Mouse (Mus musculus) ES-E14 (cell line): ENCODE measurements around the gene Itga6. TPM values are rescaled to one million over a fixed set of nuclear protein-coding genes. Genes with fewer than 3 reads are reported as not detected.

Source experiments
- DNase-seq: peaks from one replicate; pipeline ENCODE4 v3.0.0-alpha.2; 2013; ENCODE audit warnings: low read depth, low spot score
- H3K27ac ChIP-seq: 2 replicates; pipeline ENCODE4 v1.5.1; 2012; ENCODE audit warnings: low read depth, mild to moderate bottlenecking, low read length, moderate library complexity, mixed read lengths; ENCODE audit not compliant: poor library complexity, insufficient read depth, severe bottlenecking
- H3K36me3 ChIP-seq: 2 replicates; pipeline ENCODE4 v1.6.1; 2012; ENCODE audit warnings: mild to moderate bottlenecking, low read length, moderate library complexity, mixed read lengths; ENCODE audit not compliant: control insufficient read depth, poor library complexity, insufficient read depth, severe bottlenecking
- H3K4me1 ChIP-seq, 2 experiments: fragments of 150-350 bp in 1 of 2; sonication (generic) in 1 of 2; 2 replicates each; pipeline ENCODE4 v1.6.1; 2012; ENCODE audit warnings: low read length in 2 of 2, mild to moderate bottlenecking in 1 of 2, mixed read lengths in 1 of 2; ENCODE audit not compliant: control insufficient read depth in 2 of 2, insufficient read depth in 2 of 2, poor library complexity in 1 of 2
- H3K4me3 ChIP-seq, 2 experiments: fragments of 150-350 bp in 1 of 2; sonication (generic) in 1 of 2; 2 replicates each; pipeline ENCODE4 v1.5.1; 2012; ENCODE audit warnings: low read length in 2 of 2, low read depth in 1 of 2, mild to moderate bottlenecking in 1 of 2, mixed read lengths in 1 of 2; ENCODE audit not compliant: insufficient read depth in 1 of 2, poor library complexity in 1 of 2, severe bottlenecking in 1 of 2
- H3K9ac ChIP-seq: 2 replicates; pipeline ENCODE4 v1.6.1; 2012; ENCODE audit warnings: low read depth, mild to moderate bottlenecking, low read length, mixed read lengths; ENCODE audit not compliant: poor library complexity, insufficient read depth, severe bottlenecking
- H3K9me3 ChIP-seq: fragments of 150-350 bp; sonication (generic); 2 replicates; pipeline ENCODE4 v1.6.1; 2012; ENCODE audit warnings: low read depth, mild to moderate bottlenecking, low read length; ENCODE audit not compliant: control insufficient read depth, insufficient read depth
- CHD2 ChIP-seq: IDR thresholded peaks from 2 replicates; pipeline ENCODE4 v1.6.1; 2014; ENCODE audit warnings: mild to moderate bottlenecking, low read depth, low read length, inconsistent platforms
- HCFC1 ChIP-seq: IDR thresholded peaks from 2 replicates; pipeline ENCODE4 v1.6.1; 2012; ENCODE audit warnings: low read length, inconsistent platforms, borderline replicate concordance; ENCODE audit not compliant: insufficient read depth
- MAFK ChIP-seq: IDR thresholded peaks from 2 replicates; pipeline ENCODE4 v1.6.1; 2014; ENCODE audit warnings: mild to moderate bottlenecking, low read depth, low read length, inconsistent platforms; ENCODE audit not compliant: insufficient read depth
- ZC3H11A ChIP-seq: IDR thresholded peaks from 2 replicates; pipeline ENCODE4 v1.6.1; 2012; ENCODE audit warnings: low read depth, mild to moderate bottlenecking, inconsistent platforms, low read length, borderline replicate concordance
- ZNF384 ChIP-seq: IDR thresholded peaks from 2 replicates; pipeline ENCODE4 v1.6.1; 2012; ENCODE audit warnings: low read depth, low read length, inconsistent platforms
- in situ Hi-C, 2 experiments: fragments of 600-800 bp; cut with MboI; formaldehyde crosslinking; loops; one replicate each; pipeline ENCODE4 v1.15.1; 2025; ENCODE audit warnings: low sequenced_read_pairs in 2 of 2, inconsistent platforms in 1 of 2; ENCODE audit not compliant: unreplicated experiment in 2 of 2
- total RNA-seq: library from RNA; depleted of rRNA; stranded (reverse); fragments of 300-350 nt; gene quantifications from 2 replicates; pipeline ENCODE4 v1.2.3, GENCODE M21; 2012

Itga6 gene
- total RNA-seq, 1 experiment, result 169 TPM

DNA sequence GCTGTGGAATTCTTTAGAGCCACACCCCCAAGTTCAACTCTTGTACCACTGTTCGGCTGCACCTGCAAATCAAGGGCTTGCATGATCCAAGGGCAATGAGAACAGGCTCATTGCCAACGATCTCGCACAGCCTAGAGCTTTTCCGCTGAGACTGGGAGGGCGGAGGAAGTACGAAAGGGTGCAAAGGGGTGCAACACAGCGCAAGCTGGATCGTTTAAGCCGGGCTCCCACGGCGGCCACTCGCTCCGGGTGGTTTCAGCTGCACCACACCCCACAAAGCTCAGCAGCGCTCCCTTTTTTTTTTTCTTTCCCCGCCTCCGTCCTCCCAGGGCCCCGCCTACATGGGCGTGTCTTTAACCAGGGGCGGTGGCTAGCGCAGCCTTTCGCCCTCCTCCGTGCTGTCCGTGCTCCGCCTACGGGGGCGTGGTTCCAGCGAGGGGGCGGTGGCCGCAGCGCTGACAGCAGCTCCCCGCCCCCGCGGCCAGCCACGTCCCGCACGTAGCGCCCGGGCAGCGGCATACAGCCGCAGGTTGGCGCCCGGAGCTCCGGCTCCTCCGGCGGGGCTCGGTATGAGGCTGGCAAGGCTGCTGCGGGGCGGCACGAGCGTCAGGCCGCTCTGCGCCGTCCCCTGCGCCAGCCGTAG is 127.5 kb downstream of the Itga6 start, which contains the start of gene Pdk1:
TSS of gene Pdk1 (plus strand) at position 424 of the 643 bp plus-strand sequence.
- Histone ChIP-seq H3K9me3 (no peaks in the 10 kb centered on the region), H3K4me1 (peaks cover 11 to 22% of the 10 kb centered on the region in 2 experiments)

DNA sequence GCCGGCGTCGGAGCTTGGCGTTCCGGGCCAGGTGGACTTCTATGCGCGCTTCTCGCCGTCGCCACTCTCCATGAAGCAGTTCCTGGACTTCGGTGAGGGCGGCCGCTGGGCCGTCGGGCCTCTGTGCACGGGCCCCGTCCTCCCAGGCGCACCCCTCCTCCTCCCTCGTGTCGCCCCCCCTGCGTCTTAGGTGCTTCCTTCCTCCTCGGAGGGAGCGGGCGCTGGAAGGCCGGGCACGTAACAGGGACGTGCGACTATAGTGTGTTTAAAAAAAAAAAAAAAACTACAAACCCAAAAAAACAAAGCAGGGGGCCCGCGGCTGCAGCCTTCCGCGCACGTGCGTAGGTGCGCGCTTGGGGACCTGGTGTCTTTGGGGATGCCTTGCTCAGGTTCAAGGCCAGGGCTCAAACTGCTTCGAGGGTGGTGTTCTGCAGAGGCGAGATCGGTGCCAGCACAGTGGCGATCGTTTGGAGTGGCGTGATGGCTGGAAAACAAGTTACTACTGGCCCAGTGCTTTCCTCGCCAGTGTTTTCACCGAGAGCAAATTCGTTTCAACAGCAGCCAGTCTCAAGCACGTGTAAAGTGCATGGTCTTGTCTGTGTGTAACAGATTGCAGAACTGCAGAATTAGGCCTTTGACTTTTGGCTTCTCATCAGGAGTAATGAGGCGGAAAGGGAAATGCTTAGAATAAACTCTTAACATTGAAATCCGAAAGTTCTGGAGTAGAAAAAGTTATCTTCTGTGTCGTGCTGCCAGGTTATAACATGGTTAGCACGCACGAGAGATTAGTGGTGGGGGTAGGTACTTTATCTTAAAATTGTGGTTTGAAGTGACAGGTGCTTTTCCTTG is 128.3 kb downstream of the Itga6 start:
- peak overlapping the region; percentile 95 for H3K9ac ChIP-seq
- no peaks in the 10 kb centered on the region for H3K9me3 ChIP-seq
- peak; percentile 21 for DNase-seq
- in situ Hi-C loops, result no loop called here
- peak overlapping the region; percentile 87 for H3K27ac ChIP-seq
- TF ChIP-seq HCFC1 (no peak), MAFK (no peak), ZC3H11A (no peak), ZNF384 (peak; percentile 67; the same call in 1 of the 2 replicates), CHD2 (no peak)
- peaks cover 17% of the 10 kb centered on the region; the same call in 1 of the 2 replicates for H3K36me3 ChIP-seq
- peaks cover 11 to 16% of the 10 kb centered on the region in 2 experiments for H3K4me1 ChIP-seq
- H3K4me3 ChIP-seq, result peak overlapping the region; percentile 93 to 94

More for the DNA sequence above, 127.5 kb downstream of the Itga6 start, which contains the start of gene Pdk1:
- Histone ChIP-seq H3K36me3 (peaks cover 15% of the 10 kb centered on the region; the same call in 1 of the 2 replicates), H3K27ac (peak within 1 kb of the TSS; percentile 91), H3K4me3 (peak within 1 kb of the TSS; percentile 93 to 94), H3K9ac (peak within 1 kb of the TSS; percentile 95)
- peak; percentile 94 for DNase-seq
- in situ Hi-C loops, result no loop called here
- TF ChIP-seq CHD2 (peak; percentile 30; the same call in 1 of the 2 replicates), ZC3H11A (no peak), MAFK (no peak), ZNF384 (peak; percentile 92), HCFC1 (0 out of 2 replicates have a peak, but pooled peaks have one; percentile 59)

DNA sequence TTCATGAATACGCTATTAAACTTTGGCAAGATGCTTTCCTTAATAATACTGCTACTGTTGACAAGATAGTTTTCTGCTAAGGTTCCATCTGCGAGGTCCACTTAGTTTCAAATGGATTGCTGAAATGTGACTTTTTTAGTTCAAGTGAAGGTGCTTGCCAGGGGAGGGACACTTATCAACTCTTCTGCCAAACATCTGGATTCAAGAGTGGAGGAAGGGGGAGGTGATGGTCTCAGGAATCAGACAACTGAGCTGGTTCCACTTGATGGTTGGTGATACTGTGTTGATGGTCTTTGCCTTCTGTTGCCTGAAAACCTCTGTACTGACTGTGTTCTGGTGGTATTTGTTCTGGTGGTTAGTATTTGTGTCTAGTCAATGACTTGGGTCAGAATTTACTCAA is 129.0 kb downstream of the Itga6 start:
- H3K4me1 ChIP-seq, result peaks cover 11 to 18% of the 10 kb centered on the region in 2 experiments
- peak overlapping the region; percentile 93 to 94 for H3K4me3 ChIP-seq
- H3K27ac ChIP-seq, result no peak overlapping the region; the same call in 1 of the 2 replicates
- TF ChIP-seq ZC3H11A, result no peak
- TF ChIP-seq CHD2, result no peak
- no peaks in the 10 kb centered on the region for H3K9me3 ChIP-seq
- in situ Hi-C loops, result no loop called here
- H3K9ac ChIP-seq, result peak overlapping the region; percentile 95
- no peak for DNase-seq
- H3K36me3 ChIP-seq, result peaks cover 18% of the 10 kb centered on the region; the same call in 1 of the 2 replicates

DNA sequence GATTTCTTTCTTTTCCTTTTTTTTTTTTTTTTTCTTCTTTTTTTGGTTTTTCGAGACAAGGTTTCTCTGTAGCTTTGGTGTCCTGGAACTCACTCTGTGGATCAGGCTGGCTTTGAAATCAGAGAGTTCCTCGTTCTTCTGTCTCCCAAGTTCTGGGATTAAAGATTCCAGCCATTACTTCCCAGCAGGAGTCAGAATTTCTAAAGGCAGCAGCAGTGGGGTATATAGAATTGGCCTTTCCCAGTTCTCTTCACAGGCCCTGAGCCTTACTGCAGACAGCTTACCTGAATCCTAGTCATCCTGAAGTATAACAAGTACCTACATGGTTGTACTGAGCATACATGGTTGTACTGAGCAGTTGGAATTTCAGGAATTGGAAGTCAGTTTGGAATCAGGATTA is 129.4 kb downstream of the Itga6 start:
- TF ChIP-seq HCFC1 (no peak), CHD2 (no peak), ZNF384 (no peak), ZC3H11A (no peak), MAFK (no peak)
- in situ Hi-C loops, result no loop called here
- Histone ChIP-seq H3K9ac (peak overlapping the region; percentile 73; the same call in 1 of the 2 replicates), H3K4me3 (peak overlapping the region; percentile 93 to 94), H3K4me1 (peaks cover 11 to 18% of the 10 kb centered on the region in 2 experiments), H3K36me3 (peaks cover 21% of the 10 kb centered on the region; the same call in 1 of the 2 replicates), H3K9me3 (no peaks in the 10 kb centered on the region), H3K27ac (no peak overlapping the region)
- DNase-seq, result no peak
